Mouse (Mus musculus): Measurements from ENCODE around the gene Gm21083. TPM values are rescaled to one million over a fixed set of nuclear protein-coding genes. Genes with fewer than 3 reads are reported as not detected.
"Not testable (repeated sequence)": the region's sequence is repeated elsewhere in the genome, so short reads cannot be mapped to it uniquely, and the experiment has no call there.

The Gm21083 gene
- polyA plus RNA-seq, 1 experiment from 2014 or later: not detected

DNA sequence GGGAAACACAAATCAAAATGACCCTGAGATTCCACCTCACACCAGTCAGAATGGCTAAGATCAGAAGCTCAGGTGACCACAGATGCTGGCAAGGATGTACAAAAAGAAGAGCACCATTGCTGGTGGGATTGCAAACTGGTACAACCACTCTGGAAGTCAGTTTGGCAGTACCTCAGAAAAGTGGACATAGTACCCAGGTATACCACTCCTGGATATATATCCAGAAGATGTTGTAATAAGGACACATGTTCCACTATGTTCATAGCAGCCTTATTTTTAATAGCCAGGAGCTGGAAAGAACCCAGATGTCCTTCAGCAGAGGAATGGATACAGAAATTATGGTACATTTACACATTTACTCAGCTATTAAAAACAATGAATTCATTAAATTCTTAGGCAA lies 21.7 kb downstream of the Gm21083 start:
- not testable (repeated sequence) for H3K9me3 ChIP-seq (replicated peaks); H3K9ac ChIP-seq; H3K4me3 ChIP-seq (replicated peaks); ATAC-seq (ENCODE audit: insufficient number of reproducible peaks, low FRiP score, low TSS enrichment, low read depth); H3K27ac ChIP-seq (replicated peaks); H3K4me2 ChIP-seq (replicated peaks); H3K27me3 ChIP-seq; H3K4me1 ChIP-seq; H3K36me3 ChIP-seq

GRCm38 (mm10) chr5:15600342-15600741 lies 23.2 kb downstream of the Gm21083 start:
- H3K9me3 ChIP-seq (replicated peaks); ATAC-seq (ENCODE audit: insufficient number of reproducible peaks, low FRiP score, low TSS enrichment, low read depth); H3K36me3 ChIP-seq; H3K27ac ChIP-seq (replicated peaks); H3K27me3 ChIP-seq; H3K4me2 ChIP-seq (replicated peaks); H3K9ac ChIP-seq; H3K4me1 ChIP-seq; H3K4me3 ChIP-seq (replicated peaks): not testable (repeated sequence)
- WGBS: 32% methylated on average over 4 of the region's 4 CpGs

DNA sequence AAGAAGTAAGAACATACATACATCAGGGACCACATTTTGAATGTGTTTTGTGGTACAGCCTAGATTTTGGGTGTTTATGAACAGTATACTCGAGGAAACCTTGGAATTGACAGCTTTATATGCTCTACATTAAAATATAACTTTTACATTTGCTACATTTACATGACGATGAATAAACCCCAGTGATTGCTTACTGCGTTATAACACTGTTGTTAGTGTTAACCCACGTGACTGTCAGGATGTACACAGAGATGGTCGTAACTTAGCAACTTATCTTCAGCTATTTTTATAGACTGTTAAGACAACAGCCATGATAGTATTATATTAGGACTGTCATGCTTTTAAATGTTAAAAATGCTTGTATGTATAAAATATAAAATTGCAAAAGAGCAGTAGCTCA lies 24.3 kb downstream of the Gm21083 start:
- not testable (repeated sequence) for H3K27me3 ChIP-seq; H3K27ac ChIP-seq (replicated peaks); H3K9me3 ChIP-seq (replicated peaks); H3K36me3 ChIP-seq; H3K4me3 ChIP-seq (replicated peaks); H3K9ac ChIP-seq; H3K4me1 ChIP-seq; H3K4me2 ChIP-seq (replicated peaks)
- WGBS: 58% methylated on average over 5 of the region's 5 CpGs
- ATAC-seq (ENCODE audit: insufficient number of reproducible peaks, low FRiP score, low TSS enrichment, low read depth): peak; percentile 70

GRCm38 (mm10) chr5:15601960-15602359 lies 24.8 kb downstream of the Gm21083 start:
- not testable (repeated sequence) for H3K9me3 ChIP-seq (replicated peaks); H3K27ac ChIP-seq (replicated peaks); H3K4me1 ChIP-seq; H3K4me2 ChIP-seq (replicated peaks); H3K27me3 ChIP-seq; H3K9ac ChIP-seq; H3K4me3 ChIP-seq (replicated peaks); H3K36me3 ChIP-seq
- ATAC-seq (ENCODE audit: insufficient number of reproducible peaks, low FRiP score, low TSS enrichment, low read depth): 0 out of 2 replicates have a peak, but pooled peaks have one; percentile 29
- 71% methylated on average over 3 of the region's 3 CpGs for WGBS

- not testable (repeated sequence) for H3K4me1 ChIP-seq; H3K4me3 ChIP-seq (replicated peaks); H3K9ac ChIP-seq; H3K9me3 ChIP-seq (replicated peaks); H3K27me3 ChIP-seq; H3K36me3 ChIP-seq; H3K27ac ChIP-seq (replicated peaks); H3K4me2 ChIP-seq (replicated peaks); ATAC-seq (ENCODE audit: insufficient number of reproducible peaks, low FRiP score, low TSS enrichment, low read depth)
- WGBS: 54% methylated on average over 3 of the region's 3 CpGs
Observed at GRCm38 (mm10) chr5:15602424-15602947, 25.4 kb downstream of the Gm21083 start.

DNA sequence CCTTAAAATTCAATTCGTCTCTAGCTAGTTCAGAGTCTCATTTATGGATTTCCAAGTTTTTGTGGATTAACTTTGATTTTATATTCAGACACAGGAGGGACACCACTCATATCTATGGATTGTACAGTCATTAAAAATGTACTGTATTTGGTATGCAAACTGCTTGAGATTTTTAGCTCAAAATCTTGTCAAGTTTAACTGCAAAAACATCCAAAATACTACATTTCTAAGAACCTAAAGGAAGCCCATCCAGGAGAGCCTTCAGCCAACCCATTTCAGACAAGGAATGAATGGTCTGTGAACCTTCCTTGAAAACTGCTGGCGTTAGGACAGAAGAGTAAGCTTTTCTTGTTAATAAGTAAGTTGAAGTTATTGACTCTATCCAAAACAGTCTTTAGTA lies 25.9 kb downstream of the Gm21083 start:
- not testable (repeated sequence) for H3K27me3 ChIP-seq; H3K4me1 ChIP-seq; ATAC-seq (ENCODE audit: insufficient number of reproducible peaks, low FRiP score, low TSS enrichment, low read depth); H3K9ac ChIP-seq; H3K27ac ChIP-seq (replicated peaks); H3K4me2 ChIP-seq (replicated peaks); H3K36me3 ChIP-seq; H3K9me3 ChIP-seq (replicated peaks); H3K4me3 ChIP-seq (replicated peaks)
- 55% methylated on average over 2 of the region's 2 CpGs for WGBS

GRCm38 (mm10) chr5:15603585-15603984 lies 26.5 kb downstream of the Gm21083 start:
- H3K4me2 ChIP-seq (replicated peaks); H3K4me1 ChIP-seq; ATAC-seq (ENCODE audit: insufficient number of reproducible peaks, low FRiP score, low TSS enrichment, low read depth); H3K4me3 ChIP-seq (replicated peaks); H3K36me3 ChIP-seq; H3K9me3 ChIP-seq (replicated peaks); H3K9ac ChIP-seq; H3K27me3 ChIP-seq; H3K27ac ChIP-seq (replicated peaks): not testable (repeated sequence)
- 71% methylated on average over 8 of the region's 8 CpGs for WGBS

DNA sequence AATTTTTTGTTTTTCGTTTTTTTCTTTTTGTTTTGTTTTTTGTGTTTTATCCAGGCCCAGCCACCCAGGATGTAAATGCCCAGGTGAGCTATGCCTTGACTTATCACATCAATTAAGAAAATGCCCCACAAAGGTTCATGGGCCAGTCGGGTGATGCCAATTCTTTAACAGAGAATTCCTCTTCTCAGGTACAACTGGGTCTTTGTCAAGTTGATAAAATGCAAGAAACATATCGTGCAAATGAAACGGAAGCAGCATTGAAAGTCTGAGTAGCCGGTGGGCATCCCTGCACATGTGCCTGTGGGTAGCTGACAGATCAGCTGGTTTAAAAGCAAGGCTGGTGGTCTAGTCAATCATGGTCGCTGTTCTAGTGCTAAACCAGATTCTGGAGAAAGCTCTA lies 29.5 kb downstream of the Gm21083 start:
- H3K9ac ChIP-seq; H3K9me3 ChIP-seq (replicated peaks); H3K36me3 ChIP-seq; H3K27me3 ChIP-seq; H3K4me3 ChIP-seq (replicated peaks); H3K4me1 ChIP-seq; H3K4me2 ChIP-seq (replicated peaks); H3K27ac ChIP-seq (replicated peaks): not testable (repeated sequence)
- peak; percentile 72; the same call in 1 of the 2 replicates for ATAC-seq (ENCODE audit: insufficient number of reproducible peaks, low FRiP score, low TSS enrichment, low read depth)
- WGBS: 59% methylated on average over 6 of the region's 6 CpGs

- not testable (repeated sequence) for H3K27ac ChIP-seq (replicated peaks); ATAC-seq (ENCODE audit: insufficient number of reproducible peaks, low FRiP score, low TSS enrichment, low read depth); H3K27me3 ChIP-seq; H3K4me3 ChIP-seq (replicated peaks); H3K36me3 ChIP-seq; H3K9ac ChIP-seq; H3K4me1 ChIP-seq; H3K9me3 ChIP-seq (replicated peaks); H3K4me2 ChIP-seq (replicated peaks)
- WGBS: 2% methylated on average over 1 of the region's 1 CpGs
Observed at GRCm38 (mm10) chr5:15610695-15611094, 33.6 kb downstream of the Gm21083 start.

DNA sequence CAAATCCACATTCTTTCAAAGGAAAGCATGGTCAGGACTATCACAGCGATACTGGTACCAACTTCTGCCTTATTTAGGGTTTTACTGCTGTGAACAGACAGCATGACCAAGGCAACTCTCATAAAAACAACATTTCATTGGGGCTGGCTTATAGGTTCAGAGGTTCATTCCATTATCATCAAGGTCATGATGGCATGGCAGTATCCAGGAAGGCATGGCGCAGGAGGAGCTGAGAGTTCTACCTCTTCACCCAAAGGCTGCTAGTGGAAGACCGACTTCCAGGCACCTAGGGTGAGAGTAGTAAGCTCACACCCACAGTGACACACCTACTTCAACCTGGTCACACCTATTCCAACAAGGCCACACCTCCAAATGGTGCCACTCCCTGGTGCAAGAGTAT lies 39.1 kb downstream of the Gm21083 start:
- H3K9ac ChIP-seq; H3K9me3 ChIP-seq (replicated peaks); H3K4me3 ChIP-seq (replicated peaks); H3K4me2 ChIP-seq (replicated peaks); H3K27ac ChIP-seq (replicated peaks); H3K36me3 ChIP-seq; ATAC-seq (ENCODE audit: insufficient number of reproducible peaks, low FRiP score, low TSS enrichment, low read depth); H3K27me3 ChIP-seq; H3K4me1 ChIP-seq: not testable (repeated sequence)
- 77% methylated on average over 3 of the region's 3 CpGs for WGBS

GRCm38 (mm10) chr5:15618764-15619163 lies 41.6 kb downstream of the Gm21083 start, which contains the start of gene Speer4d:
Speer4d (plus strand) TSS chr5:15619064.
- not testable (repeated sequence) for H3K27ac ChIP-seq (replicated peaks); H3K9ac ChIP-seq; H3K4me3 ChIP-seq (replicated peaks); H3K9me3 ChIP-seq (replicated peaks); H3K4me2 ChIP-seq (replicated peaks); H3K4me1 ChIP-seq; ATAC-seq (ENCODE audit: insufficient number of reproducible peaks, low FRiP score, low TSS enrichment, low read depth); H3K27me3 ChIP-seq; H3K36me3 ChIP-seq
- 62% methylated on average over 1 of the region's 1 CpGs for WGBS

DNA sequence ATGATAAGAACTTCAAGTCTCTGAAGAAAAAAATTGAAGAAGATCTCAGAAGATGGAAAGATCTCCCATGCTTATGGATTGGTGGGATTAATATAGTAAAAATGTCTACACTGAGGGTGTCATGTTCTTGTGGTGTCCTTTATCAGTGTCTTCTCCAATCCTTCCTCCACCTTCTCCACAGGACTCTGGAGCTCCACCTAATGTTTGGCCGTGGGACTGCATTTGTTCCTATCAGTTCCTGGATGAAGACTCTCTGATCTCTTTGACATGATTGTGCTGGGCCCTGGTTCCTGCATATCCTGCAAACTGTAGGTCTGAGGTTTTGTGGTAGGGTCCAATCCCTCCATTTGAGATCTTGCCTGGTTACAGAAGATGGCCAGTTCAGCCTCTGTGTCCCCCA lies 51.0 kb downstream of the Gm21083 start:
- not testable (repeated sequence) for H3K9me3 ChIP-seq (replicated peaks); H3K36me3 ChIP-seq; H3K4me1 ChIP-seq; H3K27me3 ChIP-seq; ATAC-seq (ENCODE audit: insufficient number of reproducible peaks, low FRiP score, low TSS enrichment, low read depth); H3K9ac ChIP-seq; H3K27ac ChIP-seq (replicated peaks); H3K4me2 ChIP-seq (replicated peaks); H3K4me3 ChIP-seq (replicated peaks)
- 33% methylated on average over 1 of the region's 1 CpGs for WGBS

Data from embryonic facial prominence, embryonic 15.5 days (tissue).